Mouse (Mus musculus) embryonic fibroblast, embryonic 13.5 days (primary cell): ENCODE measurements around the gene Dpy19l3.

Experiments used
- CTCF ChIP-seq: IDR thresholded peaks from 2 replicates; pipeline ENCODE4 v1.5.1; 2011; ENCODE audit warnings: mild to moderate bottlenecking, control low read depth, low read length, moderate library complexity, borderline replicate concordance; ENCODE audit not compliant: insufficient read depth
- POLR2A ChIP-seq: IDR thresholded peaks from 2 replicates; pipeline ENCODE4 v1.6.1; 2011; ENCODE audit warnings: low read depth, mild to moderate bottlenecking, control low read depth, low read length, moderate library complexity

DNA sequence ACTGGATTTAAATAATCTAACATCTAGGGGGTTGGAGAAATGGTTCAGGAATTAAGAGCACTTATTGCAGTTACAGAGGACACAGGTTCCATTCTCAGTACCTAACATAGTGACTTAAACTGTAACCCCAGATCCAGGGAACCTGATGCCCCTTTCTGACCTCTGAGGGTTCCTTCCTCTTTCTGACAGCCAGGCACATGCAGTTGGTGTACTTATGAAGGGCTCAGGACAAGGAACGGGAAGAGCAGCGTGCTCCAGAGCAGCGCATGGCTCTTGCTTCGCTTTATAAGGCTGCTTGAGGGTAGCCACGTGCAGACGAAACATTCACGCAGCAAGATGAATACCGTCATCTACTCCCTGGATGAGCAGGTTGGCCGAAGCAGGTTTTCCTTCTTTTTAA, 3.4 kb downstream of the Dpy19l3 start:
- TF ChIP-seq CTCF (no peak), POLR2A (no peak)
